Mouse (Mus musculus): Measurements from ENCODE around the gene Efl1.

Gene Efl1

DNA sequence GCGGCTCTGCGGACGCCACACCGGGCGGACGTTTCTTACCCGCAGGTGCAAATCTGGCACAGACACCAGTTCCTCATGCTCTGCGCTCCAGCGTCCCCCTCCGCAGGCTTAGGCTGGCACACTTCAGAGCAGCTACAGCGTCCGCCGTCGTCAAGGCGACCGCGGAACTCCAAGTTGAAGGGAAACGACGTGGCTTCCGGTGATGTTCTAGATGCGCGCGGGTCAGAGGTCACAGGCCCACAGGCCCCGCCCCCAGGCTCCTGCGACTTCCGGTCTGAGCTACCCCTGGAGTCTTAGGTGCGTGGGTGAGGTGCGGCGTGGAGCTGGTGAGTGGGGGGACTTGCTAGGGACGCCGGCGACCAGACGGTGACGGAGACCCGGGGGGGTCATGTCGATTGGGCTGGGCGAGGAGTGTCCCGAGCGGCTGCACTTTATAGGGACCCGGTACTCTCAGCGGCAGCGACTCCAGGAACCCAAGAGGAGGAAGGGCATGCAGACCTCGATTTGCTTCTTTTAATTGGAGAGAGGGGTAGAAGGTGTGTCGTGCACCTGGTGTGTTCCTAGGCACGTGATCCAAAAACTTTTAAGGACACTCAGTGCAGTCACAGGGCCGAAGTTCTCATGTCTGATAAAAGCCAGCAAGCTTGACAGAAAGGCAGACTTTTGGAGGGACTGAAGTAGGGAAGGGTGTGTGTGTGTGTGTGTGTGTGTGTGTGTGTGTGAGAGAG, at the start of gene Efl1, which contains the start of gene Saxo2:
TSS of gene Efl1 (plus strand) at position 262 of the 728 bp plus-strand sequence.
TSS of gene Saxo2 (minus strand) at position 176 of the 728 bp plus-strand sequence.
- DNase-seq (ENCODE audit: extremely low spot score) = peak; percentile 94

- no peak for DNase-seq (ENCODE audit: extremely low spot score)
Observed at GRCm38 (mm10) chr7:82602008-82602407, 46.4 kb upstream of the Efl1 start.

DNA sequence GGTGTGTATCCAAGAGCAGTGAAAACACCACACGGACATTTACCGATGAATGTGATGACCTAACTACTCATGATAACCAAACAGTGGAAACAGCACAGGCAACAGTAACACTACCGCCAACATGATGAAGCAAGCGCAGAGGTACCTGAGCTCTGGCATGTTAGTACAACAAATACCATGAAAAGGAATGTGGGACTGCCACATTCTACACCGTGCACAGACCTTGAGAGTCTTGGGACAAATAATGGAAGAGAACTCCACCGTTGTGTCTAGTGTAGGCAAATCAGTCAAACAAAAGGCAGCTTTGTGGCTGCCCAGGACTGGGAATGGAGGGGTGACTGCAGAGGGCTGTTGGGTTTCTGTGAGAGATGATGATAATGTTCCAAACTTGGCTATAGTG, 43.0 kb upstream of the Efl1 start:
- DNase-seq (ENCODE audit: extremely low spot score) = no peak

DNA sequence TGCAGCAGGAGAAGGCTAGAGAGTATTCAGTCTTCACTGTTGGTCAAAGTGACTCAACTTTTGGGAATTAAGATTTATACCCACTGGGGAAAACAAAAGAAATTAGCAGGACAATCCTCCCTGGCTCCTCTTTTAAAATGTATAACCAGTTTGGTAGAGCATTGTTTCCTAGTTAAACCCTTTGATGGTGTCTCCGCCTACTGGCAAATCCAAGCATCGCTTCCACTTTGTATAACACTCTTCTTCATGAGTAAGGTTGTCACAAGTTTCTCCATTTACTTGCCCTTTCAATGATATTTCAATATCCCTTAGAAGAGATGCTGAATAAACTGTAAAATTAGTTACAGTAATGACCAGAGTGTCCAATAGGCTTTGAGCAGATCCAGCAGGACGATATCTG, 38.8 kb upstream of the Efl1 start:
- no peak for DNase-seq (ENCODE audit: extremely low spot score)

GRCm38 (mm10) chr7:82625342-82625741, 23.1 kb upstream of the Efl1 start:
- DNase-seq (ENCODE audit: extremely low spot score) = peak; percentile 63

- no peak for DNase-seq (ENCODE audit: extremely low spot score)
Observed at GRCm38 (mm10) chr7:82647183-82647582, 1.2 kb upstream of the Efl1 start.

GRCm38 (mm10) chr7:82647909-82648308, 505 bp upstream of the Efl1 start:
- no peak for DNase-seq (ENCODE audit: extremely low spot score)

DNA sequence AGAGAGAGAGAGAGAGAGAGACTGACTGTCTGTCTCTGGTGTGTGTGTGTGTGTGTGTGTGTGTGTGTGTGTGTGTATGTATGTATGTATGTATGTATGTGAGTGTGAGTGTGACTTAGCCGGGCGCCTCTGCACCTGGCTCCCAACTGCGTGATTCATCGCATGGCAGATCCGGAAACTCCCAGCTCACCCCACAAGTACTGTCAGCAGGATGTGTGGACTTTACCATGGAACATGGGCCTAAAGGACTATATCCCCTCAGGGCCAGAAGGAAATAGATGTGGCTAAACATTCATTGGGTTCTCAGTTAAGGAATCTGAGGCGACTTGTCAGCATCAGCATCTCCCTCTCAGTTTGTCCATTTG, 649 bp downstream of the Efl1 start:
- no peak for DNase-seq (ENCODE audit: extremely low spot score)

DNA sequence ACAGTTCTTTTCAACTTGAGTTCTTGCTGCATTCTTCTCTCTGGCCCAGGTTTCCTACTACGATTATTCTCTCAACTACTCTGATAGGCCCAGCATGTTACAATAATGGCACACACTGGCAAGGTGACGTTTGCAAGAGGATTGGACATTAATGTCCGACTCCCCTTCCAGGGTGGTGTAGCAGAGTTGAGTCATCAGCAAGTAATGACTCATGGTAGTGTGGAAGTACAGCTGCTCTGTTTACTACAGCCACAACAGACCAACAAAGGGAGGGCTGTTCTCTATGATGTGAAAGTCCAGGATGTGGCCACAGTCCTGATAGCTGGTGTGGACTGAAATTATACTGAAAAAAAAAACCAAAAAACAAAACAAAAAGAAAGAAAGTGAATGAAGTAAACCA, 16.2 kb downstream of the Efl1 start:
- DNase-seq (ENCODE audit: extremely low spot score) = no peak

GRCm38 (mm10) chr7:82676001-82676400, 27.6 kb downstream of the Efl1 start:
- no peak for DNase-seq (ENCODE audit: extremely low spot score)

DNA sequence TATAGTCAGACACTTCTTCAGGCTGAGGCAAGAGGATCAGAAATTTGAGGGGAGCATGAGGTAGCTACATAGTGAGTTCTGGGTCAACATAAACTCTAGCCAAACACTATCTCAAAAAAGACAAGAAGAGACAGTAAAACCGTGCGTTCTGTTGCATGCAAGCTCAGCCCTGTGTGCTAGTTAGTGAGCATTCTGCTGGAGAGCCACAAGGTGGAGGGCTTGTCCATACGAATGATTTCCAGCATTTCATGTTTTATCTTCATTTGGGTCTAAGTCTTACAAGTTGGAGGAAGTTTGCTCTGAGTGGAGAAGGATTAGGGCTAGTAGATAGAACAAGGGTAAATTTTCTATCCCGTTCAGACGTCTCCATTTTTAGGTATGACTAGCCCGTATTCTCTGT, 28.4 kb downstream of the Efl1 start:
- DNase-seq (ENCODE audit: extremely low spot score) = no peak

DNA sequence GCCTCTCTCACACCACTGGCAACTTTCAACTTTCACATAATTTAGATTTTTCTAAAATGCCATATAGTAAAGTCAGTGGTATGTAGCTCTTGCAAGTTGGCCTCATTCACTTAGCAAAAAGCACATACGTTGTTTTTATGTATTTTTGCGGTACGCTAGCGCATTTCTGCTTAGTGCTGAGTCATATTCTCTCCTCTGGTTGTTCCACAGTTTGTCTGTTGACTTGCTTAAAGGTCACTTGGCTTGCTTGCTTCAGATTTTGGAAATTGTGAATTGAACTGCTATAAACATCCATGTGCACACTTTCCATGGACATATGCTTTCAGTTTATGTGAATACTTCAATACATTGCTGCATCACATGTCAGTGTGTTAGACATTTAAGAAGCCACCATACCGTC, 31.5 kb downstream of the Efl1 start:
- DNase-seq (ENCODE audit: extremely low spot score) = no peak

DNA sequence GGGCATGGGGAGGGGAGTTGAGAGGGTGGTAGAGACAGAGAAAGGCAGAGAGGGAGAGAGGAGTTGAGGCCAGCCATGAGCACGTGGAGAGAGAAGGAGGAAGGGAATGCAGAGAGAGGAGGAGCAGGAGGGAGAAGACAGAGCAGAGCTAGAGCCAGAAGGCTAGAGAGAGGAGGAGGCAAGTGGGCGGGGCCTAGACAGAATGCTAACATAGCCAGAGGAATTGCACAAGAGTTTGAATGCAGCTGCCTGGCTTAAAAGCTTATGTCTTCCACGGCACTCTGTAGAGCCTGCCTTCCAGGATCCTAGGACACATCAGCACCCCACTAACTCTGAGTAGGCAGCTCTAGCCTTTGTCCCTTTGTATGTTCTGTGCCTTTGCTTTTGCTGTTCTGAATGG, 40.3 kb downstream of the Efl1 start:
- peak; percentile 4 for DNase-seq (ENCODE audit: extremely low spot score)

- DNase-seq (ENCODE audit: extremely low spot score) = no peak
Observed at GRCm38 (mm10) chr7:82691021-82691738, 42.8 kb downstream of the Efl1 start.

GRCm38 (mm10) chr7:82697668-82698067, 49.3 kb downstream of the Efl1 start:
- DNase-seq (ENCODE audit: extremely low spot score) = peak; percentile 17

DNA sequence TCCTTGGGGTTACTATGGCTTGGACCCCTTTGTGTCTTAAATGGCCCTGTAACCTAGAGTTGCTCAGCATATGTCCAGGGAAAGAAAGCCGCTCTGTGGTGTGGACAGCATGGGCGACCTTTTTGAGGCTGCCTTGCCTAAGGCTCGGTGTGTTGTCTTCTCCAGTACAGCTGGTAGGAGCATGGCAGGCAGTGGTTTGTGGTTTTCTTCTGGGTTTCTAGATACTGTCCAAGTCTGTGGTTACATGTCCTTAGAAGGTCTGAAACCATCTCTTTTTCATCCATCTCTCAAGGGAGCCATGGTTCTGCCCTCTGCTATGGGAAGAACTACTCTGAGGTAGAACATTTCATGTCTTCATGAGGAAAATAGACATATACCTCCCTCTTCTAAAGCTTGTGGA, 50.6 kb downstream of the Efl1 start:
- DNase-seq (ENCODE audit: extremely low spot score) = no peak

DNA sequence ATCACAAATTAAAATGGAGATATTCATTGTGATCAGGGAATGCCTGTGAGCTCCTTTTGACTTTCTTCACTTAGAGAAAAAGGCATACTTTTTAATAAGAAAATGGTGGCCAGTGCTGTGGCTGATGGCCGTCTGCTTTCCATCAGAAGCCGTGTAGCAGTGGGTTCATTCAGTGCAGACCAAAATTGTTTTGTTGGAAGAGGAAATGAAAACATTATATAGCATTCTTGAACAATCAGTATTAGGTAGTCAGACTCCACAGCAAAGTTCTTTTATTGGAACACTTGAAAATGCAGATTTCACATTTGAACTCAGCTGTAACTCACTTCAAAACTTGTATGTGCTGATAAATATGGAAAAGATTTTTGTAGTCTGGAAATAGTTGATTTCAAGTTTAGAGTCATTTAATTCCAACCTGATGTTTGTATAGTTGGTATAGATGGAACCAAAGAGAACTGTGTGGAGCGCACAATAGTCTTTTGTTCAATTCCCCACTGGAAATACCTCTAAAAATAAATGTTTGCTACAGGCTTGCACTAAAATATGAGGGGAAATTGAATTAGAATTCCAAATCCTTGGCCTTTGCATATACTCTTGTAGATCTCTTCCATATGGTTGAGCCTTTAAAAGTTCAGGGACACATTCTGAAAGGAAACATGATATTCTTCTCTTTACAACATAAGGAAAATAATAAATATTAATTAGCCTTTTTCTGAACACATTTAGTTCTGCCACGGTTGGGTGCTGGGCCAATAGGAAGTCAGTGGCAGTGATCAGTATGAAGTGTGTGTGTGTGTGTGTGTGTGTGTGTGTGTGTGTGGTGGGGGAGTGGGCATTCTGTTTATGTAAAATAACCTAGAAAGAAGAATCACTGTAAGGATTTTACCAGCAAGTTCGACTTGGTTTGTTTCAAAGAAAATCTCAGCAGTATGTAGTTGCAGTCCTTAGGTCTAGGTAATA, 54.2 kb downstream of the Efl1 start:
- no peak for DNase-seq (ENCODE audit: extremely low spot score)

DNA sequence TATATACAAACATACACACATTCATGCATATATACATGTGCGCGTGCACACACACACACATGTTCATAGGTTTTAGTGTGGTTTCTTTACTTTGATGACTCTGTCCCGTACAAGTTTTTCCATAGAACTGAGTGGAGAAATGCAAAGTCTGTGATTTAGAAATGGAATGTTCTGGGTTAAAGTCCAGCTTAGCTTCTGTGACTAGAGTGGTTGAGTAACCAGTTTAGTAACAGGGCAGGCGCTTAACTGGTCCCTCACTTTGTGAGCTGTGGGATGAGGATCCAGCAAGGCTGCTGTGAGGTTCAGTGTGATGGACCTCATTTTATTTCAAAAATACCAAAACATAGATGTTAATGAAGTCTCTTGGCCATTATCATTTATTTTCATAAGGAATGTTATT, 60.8 kb downstream of the Efl1 start:
- no peak for DNase-seq (ENCODE audit: extremely low spot score)

GRCm38 (mm10) chr7:82715210-82715911, 66.9 kb downstream of the Efl1 start:
- peak; percentile 67 for DNase-seq (ENCODE audit: extremely low spot score)

DNA sequence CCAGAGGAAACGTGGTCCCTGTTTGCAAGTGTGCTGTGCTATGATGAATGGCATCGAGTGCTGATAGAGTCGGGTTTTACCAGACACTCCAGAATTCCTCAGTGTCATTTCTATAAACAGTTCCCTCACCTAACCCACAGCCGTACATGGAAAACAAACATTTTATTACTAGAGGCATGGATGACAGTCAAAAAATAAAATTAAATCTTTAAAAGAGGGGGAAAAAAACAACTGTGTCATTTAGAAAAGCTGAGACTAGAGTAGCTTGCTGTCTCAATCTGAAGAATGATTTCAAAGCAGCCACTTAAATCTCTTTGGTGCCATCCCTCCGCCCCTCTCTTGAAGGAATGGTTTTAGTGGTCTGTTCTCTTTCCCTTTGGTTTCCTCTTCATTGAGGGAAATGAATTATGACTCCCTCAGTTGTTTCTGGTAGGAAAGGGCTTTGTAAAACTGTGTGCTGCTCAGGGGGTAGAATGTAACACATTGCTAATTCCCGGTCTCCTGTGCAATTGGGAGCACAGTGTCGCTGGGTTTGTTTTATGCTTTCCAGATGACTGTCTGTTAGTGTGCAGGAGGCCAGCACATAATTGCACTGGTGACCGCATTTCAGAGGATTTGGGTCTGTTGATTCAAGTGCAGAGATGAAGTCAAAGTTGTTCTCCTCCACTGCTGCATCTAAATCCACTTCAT, 67.6 kb downstream of the Efl1 start:
- peak; percentile 35 for DNase-seq (ENCODE audit: extremely low spot score)

DNA sequence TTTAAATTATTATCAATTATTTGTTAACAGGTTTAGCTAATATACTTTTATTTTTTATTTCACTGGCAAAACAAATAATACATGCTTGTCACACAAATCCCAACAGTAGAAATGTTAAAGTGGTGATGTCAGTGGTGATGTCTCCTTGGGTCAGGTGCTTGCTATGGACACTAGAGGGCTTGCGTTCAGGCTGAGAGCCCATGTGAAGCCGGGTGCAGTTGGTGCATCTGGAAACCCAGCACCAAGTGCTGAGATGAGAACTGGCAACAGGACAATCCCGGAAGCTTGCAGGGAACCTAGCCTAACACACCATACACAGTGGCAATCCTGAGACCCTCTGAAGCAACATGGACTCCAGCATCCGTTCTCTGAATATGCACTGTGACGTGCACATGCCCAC, 70.9 kb downstream of the Efl1 start:
- DNase-seq (ENCODE audit: extremely low spot score) = peak; percentile 23
